Mouse (Mus musculus) adrenal gland, postnatal 4 days (tissue): Measurements from ENCODE around the gene Slc18a3. TPM values are rescaled to one million over a fixed set of nuclear protein-coding genes. Genes with fewer than 3 reads are reported as not detected.

Source experiments
- DNase-seq, 2 experiments: peaks; one replicate each; pipeline ENCODE4 v3.0.0; 2021 to 2022; ENCODE audit warnings: low spot score in 2 of 2, mixed read lengths in 2 of 2
- total RNA-seq, 2 experiments: library from RNA; stranded (reverse); gene quantifications; 2 replicates each; pipeline ENCODE4 v1.2.3; 2021

Slc18a3 gene
- total RNA-seq, 2 experiments from 2014 or later: 0.34 to 0.36 TPM

DNA sequence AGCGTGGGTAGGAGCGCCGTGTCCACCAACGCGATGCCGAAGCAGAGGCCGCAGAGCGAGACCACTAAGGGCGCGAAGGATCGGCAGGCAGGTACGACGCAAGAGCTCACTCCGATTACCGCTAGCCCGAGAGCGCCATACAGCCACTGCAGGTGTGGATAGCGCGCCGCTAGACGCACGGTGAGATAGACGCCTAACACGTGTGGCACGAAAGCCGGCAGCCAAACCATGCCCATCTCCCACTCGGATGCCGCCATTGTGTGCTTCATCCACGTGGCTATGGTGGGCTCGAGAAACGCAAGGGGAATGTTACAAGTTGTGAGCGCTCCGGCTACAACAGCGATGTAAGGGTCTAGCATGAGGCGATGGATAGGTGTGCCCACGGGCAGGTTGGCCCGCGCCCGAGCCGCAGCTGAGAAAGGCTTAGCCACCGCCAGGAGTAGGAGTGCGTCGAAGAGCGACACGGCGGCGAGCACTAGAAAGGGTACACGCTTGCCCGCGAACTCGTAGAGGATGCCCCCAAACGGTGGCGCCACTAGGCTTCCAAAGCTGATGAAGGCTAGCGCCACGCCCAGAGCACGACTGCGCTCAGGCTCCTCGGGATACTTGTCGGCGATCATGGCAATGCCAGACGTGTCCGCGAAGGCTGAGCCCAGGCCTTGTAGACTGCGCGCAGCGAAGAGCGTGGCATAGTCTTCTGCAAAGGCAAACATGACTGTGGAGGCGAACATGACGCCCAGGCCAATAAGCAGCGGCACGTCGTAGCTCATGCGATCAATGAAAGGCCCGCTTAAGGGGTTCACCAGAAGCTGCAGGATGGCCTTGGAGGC lies 1.2 kb downstream of the Slc18a3 start:
- no peak for DNase-seq

DNA sequence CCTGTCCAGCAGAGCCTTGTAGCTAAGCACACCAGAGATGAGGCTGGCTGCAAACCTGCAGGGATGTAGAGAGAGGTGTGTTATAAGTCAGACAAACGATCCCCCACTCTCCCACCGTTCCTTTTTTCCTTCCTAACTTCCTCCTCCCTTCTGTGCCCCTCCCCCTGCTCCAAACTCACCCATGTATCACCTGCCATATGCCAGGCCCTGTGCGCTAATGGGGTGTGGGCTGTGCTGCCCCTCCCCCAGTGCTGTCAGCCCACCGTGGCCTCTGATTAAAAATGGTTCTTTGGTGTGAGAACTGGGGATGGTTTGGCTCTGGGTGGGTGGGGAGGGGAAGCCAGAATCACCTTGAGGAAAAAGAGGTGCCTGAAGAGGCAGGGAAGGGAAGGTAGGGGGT lies 12.1 kb downstream of the Slc18a3 start:
- no peak for DNase-seq

- no peak for DNase-seq
These were observed 17.7 kb downstream of the Slc18a3 start for GRCm38 (mm10) chr14:32446989-32447388.

- DNase-seq: no peak
These were observed 21.2 kb downstream of the Slc18a3 start for GRCm38 (mm10) chr14:32443446-32443845.

DNA sequence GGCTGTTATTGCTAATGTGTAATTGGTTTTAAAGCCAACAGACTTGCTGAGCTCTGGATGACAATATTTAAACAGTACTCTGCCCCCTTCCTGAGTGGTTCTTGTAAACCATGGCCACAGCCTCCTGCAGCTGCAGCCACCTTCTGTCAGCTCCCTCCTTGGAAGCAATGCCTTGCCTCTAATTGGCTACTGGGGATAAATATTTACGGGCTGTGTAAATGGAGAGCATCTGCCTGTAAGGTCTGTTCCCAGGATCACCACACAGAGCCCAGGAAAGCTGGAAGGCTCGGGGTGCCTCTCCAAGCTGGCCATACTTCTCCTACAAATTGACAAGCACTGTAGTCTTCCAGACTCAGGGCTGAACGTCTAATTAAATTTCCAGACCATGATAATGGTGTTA lies 24.9 kb downstream of the Slc18a3 start:
- DNase-seq: no peak

DNA sequence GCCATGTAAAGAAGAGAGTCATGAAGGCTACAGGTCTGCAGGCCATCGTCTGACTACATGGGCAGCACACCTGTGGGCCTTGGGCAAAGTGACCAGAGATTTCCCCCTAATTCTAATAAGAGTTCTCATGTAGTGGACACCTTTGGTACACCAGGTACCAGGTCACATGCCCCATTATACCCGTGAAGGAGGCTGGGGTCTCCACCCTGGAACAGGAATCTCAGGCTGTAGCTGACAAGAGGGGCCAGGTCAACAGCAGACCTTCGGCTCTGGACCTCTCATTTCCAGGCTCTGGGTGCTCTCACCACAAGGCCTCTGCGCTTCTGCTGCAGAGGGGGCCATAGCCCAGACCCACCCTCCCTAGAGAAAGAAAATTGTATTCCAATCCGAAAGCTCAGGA lies 25.3 kb downstream of the Slc18a3 start:
- no peak for DNase-seq

DNA sequence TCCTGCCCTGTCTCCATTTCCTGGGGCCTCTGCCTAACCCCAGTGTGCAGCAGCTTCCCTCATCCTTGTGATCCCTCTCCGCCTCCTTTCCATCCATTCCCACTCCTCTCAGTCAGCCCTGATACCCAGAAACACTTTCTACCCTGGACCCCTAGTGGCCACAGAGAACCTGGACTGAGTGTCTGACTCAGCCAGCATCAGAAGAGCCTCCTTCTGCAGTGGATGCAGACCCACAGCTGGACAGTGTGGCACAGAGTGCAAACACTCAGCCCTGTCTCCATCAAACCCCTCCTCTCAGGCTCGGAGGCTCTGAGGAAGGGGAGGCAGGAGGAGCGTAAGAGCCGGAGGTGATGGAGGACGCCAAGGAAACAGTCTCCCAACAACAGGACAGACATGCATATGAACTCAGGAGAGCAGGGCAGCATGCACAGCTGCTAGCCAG lies 27.3 kb downstream of the Slc18a3 start:
- DNase-seq: no peak

- DNase-seq: no peak
These were observed 35.5 kb downstream of the Slc18a3 start for GRCm38 (mm10) chr14:32429030-32429602.

DNA sequence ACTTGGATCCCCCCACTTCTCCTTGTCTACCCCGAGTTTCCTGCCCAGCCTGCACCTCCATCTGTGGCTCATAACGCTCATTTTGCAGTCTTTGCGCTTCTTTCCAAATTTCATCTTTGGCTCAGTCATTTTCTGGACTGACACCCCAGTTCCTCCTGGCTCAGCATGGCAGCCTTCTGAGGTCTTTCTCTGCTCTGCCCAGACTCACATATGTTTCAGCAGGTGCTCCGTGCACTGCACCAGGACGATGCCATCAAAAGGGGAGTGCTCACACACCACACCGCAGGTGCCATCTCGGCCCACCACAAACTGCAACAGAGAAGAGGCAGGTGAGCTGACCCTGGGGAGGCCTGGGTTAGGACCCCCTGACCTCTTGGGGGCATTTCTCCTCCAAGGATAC lies 40.7 kb downstream of the Slc18a3 start:
- DNase-seq: no peak

DNA sequence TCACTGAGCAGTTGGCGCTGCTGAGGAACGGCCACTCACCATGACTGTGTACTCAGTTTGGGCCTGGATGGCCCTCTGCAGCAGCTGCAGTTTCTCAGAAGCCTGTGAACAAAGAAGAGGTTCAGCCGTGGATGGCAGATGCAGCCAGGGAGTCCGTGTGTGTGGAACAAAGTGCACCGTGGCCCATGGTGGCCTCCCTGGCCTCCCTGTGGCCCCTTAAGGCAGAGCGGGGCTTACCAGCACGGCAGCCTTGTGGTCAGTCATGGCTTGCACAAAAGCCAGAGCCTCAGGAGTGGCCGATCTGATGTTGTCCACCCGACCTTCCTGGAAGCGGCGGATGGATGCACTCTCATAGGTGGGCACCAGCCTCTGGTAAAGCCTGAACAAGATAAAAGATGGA lies 45.9 kb downstream of the Slc18a3 start:
- DNase-seq: no peak

Other genes with a start within 250 kb of the Slc18a3 start
- gene Ogdhl, start 142.8 kb downstream of the Slc18a3 start, total RNA-seq: 10 to 100 TPM; 14.5 to 15.7 TPM
- gene 1700024G13Rik, start 76.5 kb downstream of the Slc18a3 start, total RNA-seq: not detected
- under 1 TPM in 1 of 2 experiments, not detected in 1; 0.34 TPM for gene Chat, start 1.1 kb upstream of the Slc18a3 start, total RNA-seq
- gene Ercc6, start 48.7 kb upstream of the Slc18a3 start, total RNA-seq: 10 to 100 TPM; 12.1 to 13.0 TPM
- 1 to 10 TPM in 1 of 2 experiments, under 1 TPM in 1; 0.93 to 1.0 TPM for gene Prrxl1, start 134.6 kb upstream of the Slc18a3 start, total RNA-seq
- 1 to 10 TPM; 1.5 to 4.6 TPM for gene 3425401B19Rik, start 220.4 kb upstream of the Slc18a3 start, total RNA-seq